Mouse (Mus musculus) embryonic facial prominence, embryonic 10.5 days (tissue): ENCODE measurements around the gene Srxn1. TPM values are rescaled to one million over a fixed set of nuclear protein-coding genes. Genes with fewer than 3 reads are reported as not detected.

ENCODE experiments used
- DNase-seq: peaks from one replicate; pipeline ENCODE4 v3.0.0-alpha.2; 2017; ENCODE audit warnings: low spot score
- H3K27ac ChIP-seq: fragments of 300-500 bp; sonication (generic); replicated peaks from 2 replicates; pipeline ENCODE4 v1.5.1; 2016; ENCODE audit warnings: mild to moderate bottlenecking
- H3K27me3 ChIP-seq: fragments of 300-500 bp; sonication (generic); replicated peaks from 2 replicates; pipeline ENCODE4 v1.6.1; 2016; ENCODE audit warnings: low read depth, mild to moderate bottlenecking; ENCODE audit not compliant: poor library complexity, severe bottlenecking
- H3K36me3 ChIP-seq: fragments of 300-500 bp; sonication (generic); replicated peaks from 2 replicates; pipeline ENCODE4 v1.6.1; 2016; ENCODE audit warnings: mild to moderate bottlenecking, moderate library complexity
- H3K4me1 ChIP-seq: fragments of 300-500 bp; sonication (generic); 2 replicates; pipeline ENCODE4 v1.6.1; 2016
- H3K4me3 ChIP-seq: fragments of 300-500 bp; sonication (generic); 2 replicates; pipeline ENCODE4 v1.5.1; 2016; ENCODE audit warnings: mild to moderate bottlenecking, moderate library complexity
- H3K9me3 ChIP-seq: fragments of 300-500 bp; sonication (generic); 2 replicates; pipeline ENCODE4 v1.6.1; 2016; ENCODE audit warnings: mild to moderate bottlenecking
- WGBS: fragments of 180-500 bp; shearing (Covaris S2); methylation state at CpG from one replicate; pipeline ENCODE4 v1.1.7; 2016; 5-methylcytosine and 5-hydroxymethylcytosine counted together
- polyA plus RNA-seq: library from polyadenylated mRNA; unstranded; fragments of >200 nt; fragmentation: Nextera tagmentation; extraction: Ambion mirVana; gene quantifications from 2 replicates; pipeline ENCODE4 v1.2.1, GENCODE M21; 2016

Gene Srxn1
- polyA plus RNA-seq, 1 experiment from 2014 or later, result 12.4 TPM

- Histone ChIP-seq H3K36me3 (peaks cover 16% of the 10 kb centered on the region), H3K27me3 (peaks cover 28% of the 10 kb centered on the region), H3K4me1 (peaks cover 39% of the 10 kb centered on the region), H3K4me3 (no peak overlapping the region), H3K9me3 (peaks cover 3% of the 10 kb centered on the region; the same call in 1 of the 2 replicates), H3K27ac (no peak overlapping the region)
- peak; percentile 93 for DNase-seq
- 5% methylated on average over 7 of the region's 7 CpGs for WGBS
Observed at GRCm38 (mm10) chr2:152111920-152112319, 6.6 kb downstream of the Srxn1 start.

- H3K27ac ChIP-seq, result no peak overlapping the region; the same call in 1 of the 2 replicates
- peaks cover 14% of the 10 kb centered on the region for H3K36me3 ChIP-seq
- H3K4me1 ChIP-seq, result peaks cover 39% of the 10 kb centered on the region
- H3K4me3 ChIP-seq, result no peak overlapping the region
- peaks cover under 1% of the 10 kb centered on the region; the same call in 1 of the 2 replicates for H3K9me3 ChIP-seq
- no peak for DNase-seq
- peaks cover 28% of the 10 kb centered on the region for H3K27me3 ChIP-seq
- 78% methylated on average over 5 of the region's 5 CpGs for WGBS
Observed at GRCm38 (mm10) chr2:152112490-152112889, 7.2 kb downstream of the Srxn1 start.

GRCm38 (mm10) chr2:152112970-152113369, 7.7 kb downstream of the Srxn1 start:
- no peak for DNase-seq
- peaks cover 39% of the 10 kb centered on the region for H3K4me1 ChIP-seq
- no peak overlapping the region; the same call in 1 of the 2 replicates for H3K27ac ChIP-seq
- H3K4me3 ChIP-seq, result no peak overlapping the region
- H3K27me3 ChIP-seq, result peaks cover 28% of the 10 kb centered on the region
- H3K36me3 ChIP-seq, result peaks cover 10% of the 10 kb centered on the region
- H3K9me3 ChIP-seq, result no peaks in the 10 kb centered on the region
- 73% methylated on average over 10 of the region's 10 CpGs for WGBS

- H3K4me1 ChIP-seq, result peaks cover 49% of the 10 kb centered on the region
- DNase-seq, result peak; percentile 88
- no peaks in the 10 kb centered on the region for H3K9me3 ChIP-seq
- H3K4me3 ChIP-seq, result peak overlapping the region; percentile 48
- H3K27me3 ChIP-seq, result peaks cover 28% of the 10 kb centered on the region
- H3K27ac ChIP-seq, result peak overlapping the region; percentile 74
- peaks cover 3% of the 10 kb centered on the region; the same call in 1 of the 2 replicates for H3K36me3 ChIP-seq
- WGBS, result 10% methylated on average over 36 of the region's 36 CpGs
Observed at GRCm38 (mm10) chr2:152114057-152114975, 9.0 kb downstream of the Srxn1 start.

- Histone ChIP-seq H3K27me3 (peaks cover 36% of the 10 kb centered on the region), H3K9me3 (no peaks in the 10 kb centered on the region), H3K27ac (no peak overlapping the region), H3K36me3 (no peaks in the 10 kb centered on the region), H3K4me1 (peaks cover 70% of the 10 kb centered on the region), H3K4me3 (no peak overlapping the region)
- WGBS, result 85% methylated on average over 7 of the region's 7 CpGs
- no peak for DNase-seq
Observed at GRCm38 (mm10) chr2:152117694-152118093, 12.4 kb downstream of the Srxn1 start.

GRCm38 (mm10) chr2:152119228-152119865, 14.0 kb downstream of the Srxn1 start:
- no peaks in the 10 kb centered on the region for H3K36me3 ChIP-seq
- H3K9me3 ChIP-seq, result no peaks in the 10 kb centered on the region
- peak overlapping the region; percentile 70 for H3K27ac ChIP-seq
- H3K4me1 ChIP-seq, result peaks cover 57% of the 10 kb centered on the region
- peak; percentile 48 for DNase-seq
- WGBS, result 39% methylated on average over 6 of the region's 6 CpGs
- no peak overlapping the region for H3K4me3 ChIP-seq
- peaks cover 22% of the 10 kb centered on the region; the same call in 1 of the 2 replicates for H3K27me3 ChIP-seq

GRCm38 (mm10) chr2:152122896-152123295, 17.6 kb downstream of the Srxn1 start:
- H3K36me3 ChIP-seq, result no peaks in the 10 kb centered on the region
- H3K4me3 ChIP-seq, result no peak overlapping the region
- 0 out of 2 replicates have a peak, but pooled peaks cover 17% of the 10 kb centered on the region for H3K27me3 ChIP-seq
- DNase-seq, result no peak
- WGBS, result 77% methylated on average over 9 of the region's 9 CpGs
- no peaks in the 10 kb centered on the region for H3K9me3 ChIP-seq
- peaks cover 38% of the 10 kb centered on the region for H3K4me1 ChIP-seq
- no peak overlapping the region for H3K27ac ChIP-seq

GRCm38 (mm10) chr2:152128597-152128996, 23.3 kb downstream of the Srxn1 start:
- H3K36me3 ChIP-seq, result no peaks in the 10 kb centered on the region
- H3K27ac ChIP-seq, result no peak overlapping the region
- 0 out of 2 replicates have a peak, but pooled peaks cover 6% of the 10 kb centered on the region for H3K27me3 ChIP-seq
- H3K9me3 ChIP-seq, result no peaks in the 10 kb centered on the region
- H3K4me1 ChIP-seq, result peaks cover 12% of the 10 kb centered on the region
- no peak overlapping the region for H3K4me3 ChIP-seq
- DNase-seq, result no peak
- WGBS, result 58% methylated on average over 2 of the region's 2 CpGs

GRCm38 (mm10) chr2:152129778-152130177, 24.5 kb downstream of the Srxn1 start:
- Histone ChIP-seq H3K4me3 (no peak overlapping the region), H3K4me1 (peaks cover 12% of the 10 kb centered on the region), H3K27ac (no peak overlapping the region), H3K27me3 (0 out of 2 replicates have a peak, but pooled peaks cover 2% of the 10 kb centered on the region), H3K9me3 (no peaks in the 10 kb centered on the region), H3K36me3 (no peaks in the 10 kb centered on the region)
- 72% methylated on average over 3 of the region's 3 CpGs for WGBS
- no peak for DNase-seq

GRCm38 (mm10) chr2:152132016-152132415, 26.7 kb downstream of the Srxn1 start:
- DNase-seq, result no peak
- WGBS, result 54% methylated on average over 9 of the region's 9 CpGs
- Histone ChIP-seq H3K27ac (no peak overlapping the region), H3K36me3 (no peaks in the 10 kb centered on the region), H3K4me1 (peaks cover 12% of the 10 kb centered on the region), H3K4me3 (no peak overlapping the region), H3K9me3 (no peaks in the 10 kb centered on the region), H3K27me3 (no peaks in the 10 kb centered on the region; the same call in 1 of the 2 replicates)

- Histone ChIP-seq H3K4me3 (no peak overlapping the region), H3K9me3 (no peaks in the 10 kb centered on the region), H3K36me3 (no peaks in the 10 kb centered on the region), H3K4me1 (peaks cover 12% of the 10 kb centered on the region), H3K27ac (no peak overlapping the region), H3K27me3 (no peaks in the 10 kb centered on the region; the same call in 1 of the 2 replicates)
- 75% methylated on average over 8 of the region's 8 CpGs for WGBS
- DNase-seq, result no peak
Observed at GRCm38 (mm10) chr2:152132691-152133090, 27.4 kb downstream of the Srxn1 start.

- no peaks in the 10 kb centered on the region for H3K36me3 ChIP-seq
- peaks cover 56% of the 10 kb centered on the region for H3K27me3 ChIP-seq
- H3K27ac ChIP-seq, result no peak overlapping the region
- peaks cover 35% of the 10 kb centered on the region for H3K4me1 ChIP-seq
- H3K9me3 ChIP-seq, result no peaks in the 10 kb centered on the region
- no peak overlapping the region for H3K4me3 ChIP-seq
- 74% methylated on average over 10 of the region's 10 CpGs for WGBS
- no peak for DNase-seq
Observed at GRCm38 (mm10) chr2:152139191-152139987, 34.1 kb downstream of the Srxn1 start.
